Mouse (Mus musculus): ENCODE data around the gene Vrk3. TPM values are rescaled to one million over a fixed set of nuclear protein-coding genes. Genes with fewer than 3 reads are reported as not detected.

Vrk3 gene
- polyA plus RNA-seq (2015; fragmentation: Illumina TruSeq; extraction: RNeasy Lipid Tissue Mini Kit (QIAGEN cat#74804); ENCODE audit: low read depth, low replicate concordance), result 30.2 TPM

DNA sequence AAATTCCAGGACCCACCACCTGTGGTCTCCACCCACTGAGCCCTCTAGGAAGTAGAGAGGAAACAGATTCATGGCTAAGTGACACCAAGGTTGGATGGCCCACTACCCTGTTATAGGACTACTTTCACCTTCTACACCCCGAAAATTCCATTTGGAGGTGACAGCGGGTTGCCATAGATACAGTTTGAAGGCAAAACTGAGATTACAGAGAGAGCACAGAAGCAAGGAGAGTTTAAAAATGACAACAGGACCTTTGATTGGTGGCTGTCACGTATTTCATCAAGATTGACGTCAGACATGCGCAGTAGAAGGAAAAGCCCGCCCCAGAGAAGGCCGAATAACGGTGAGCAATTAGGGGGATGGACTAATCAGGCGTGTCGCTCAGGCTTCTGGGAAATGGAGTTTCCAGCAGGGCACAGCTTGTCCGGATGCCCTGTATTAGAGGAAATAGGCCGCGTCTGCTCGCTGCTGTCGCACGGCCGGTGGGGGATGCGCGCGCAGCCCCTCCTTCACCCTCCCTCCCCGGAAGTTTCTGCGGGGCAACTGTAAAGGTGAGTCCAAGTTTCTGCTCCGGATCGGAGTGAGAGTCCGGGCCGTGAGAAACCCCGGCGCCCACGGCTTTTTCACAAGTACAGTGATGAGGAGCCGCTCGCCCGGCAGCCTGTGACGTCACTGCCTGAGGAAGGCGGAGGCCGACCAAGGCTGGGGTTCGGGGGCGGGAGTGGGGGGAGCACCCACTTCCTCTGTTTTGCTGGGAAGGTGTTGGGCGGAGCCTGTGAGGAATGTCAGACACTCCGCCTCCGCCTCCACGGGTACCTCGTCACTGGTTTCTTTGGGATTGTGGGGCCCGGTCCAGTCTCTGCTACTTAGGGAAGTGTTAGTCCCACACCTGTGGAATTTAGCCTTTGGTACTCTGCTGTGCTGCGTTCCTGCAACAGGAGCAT, at the start of gene Vrk3:
Gene Vrk3, plus strand, starts transcription at position 313 of the 944 bp plus-strand sequence.

DNA sequence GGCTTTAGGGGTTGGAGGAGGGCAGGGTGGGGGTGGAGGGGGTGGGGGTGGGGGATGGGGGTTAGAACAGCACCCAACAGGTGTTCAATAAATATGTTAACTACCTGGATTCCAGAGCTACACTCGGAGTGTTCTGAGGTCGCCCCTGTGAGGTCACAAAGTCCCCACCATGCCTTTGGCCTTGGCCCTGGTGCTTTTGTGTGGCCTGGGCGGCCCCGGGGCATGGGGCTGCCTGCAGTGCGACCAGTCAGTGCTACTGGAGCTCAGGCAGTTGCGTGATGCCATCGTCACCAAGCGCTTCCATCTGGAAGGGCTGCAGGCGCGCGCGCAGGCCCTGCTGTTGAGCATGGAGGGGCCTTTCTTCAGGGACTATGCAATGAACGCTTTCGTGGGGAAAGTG, 39.6 kb upstream of the Vrk3 start, which contains the start of gene Izumo2:
Gene Izumo2, plus strand, starts transcription at position 169 of the 400 bp plus-strand sequence.

DNA sequence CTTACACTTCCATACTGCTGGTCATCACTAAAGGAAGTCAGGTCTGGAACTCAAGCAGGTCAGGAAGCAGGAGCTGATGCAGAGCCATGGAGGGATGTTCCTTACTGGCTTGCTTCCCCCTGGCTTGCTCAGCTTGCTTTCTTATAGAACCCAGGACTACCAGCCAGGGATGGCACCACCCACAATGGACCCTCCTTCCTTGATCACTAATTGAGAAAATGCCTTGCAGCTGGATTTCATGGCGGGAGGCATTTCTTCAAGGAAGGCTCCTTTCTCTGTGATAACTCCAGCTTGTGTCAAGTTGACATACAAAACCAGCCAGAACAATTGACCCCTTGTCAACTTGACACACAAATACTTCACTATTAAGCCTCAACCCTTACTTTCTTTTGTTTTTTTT, 2.7 kb downstream of the Vrk3 start, which contains the start of gene Zfp473:
Gene Zfp473, minus strand, starts transcription at position 101 of the 400 bp plus-strand sequence.

DNA sequence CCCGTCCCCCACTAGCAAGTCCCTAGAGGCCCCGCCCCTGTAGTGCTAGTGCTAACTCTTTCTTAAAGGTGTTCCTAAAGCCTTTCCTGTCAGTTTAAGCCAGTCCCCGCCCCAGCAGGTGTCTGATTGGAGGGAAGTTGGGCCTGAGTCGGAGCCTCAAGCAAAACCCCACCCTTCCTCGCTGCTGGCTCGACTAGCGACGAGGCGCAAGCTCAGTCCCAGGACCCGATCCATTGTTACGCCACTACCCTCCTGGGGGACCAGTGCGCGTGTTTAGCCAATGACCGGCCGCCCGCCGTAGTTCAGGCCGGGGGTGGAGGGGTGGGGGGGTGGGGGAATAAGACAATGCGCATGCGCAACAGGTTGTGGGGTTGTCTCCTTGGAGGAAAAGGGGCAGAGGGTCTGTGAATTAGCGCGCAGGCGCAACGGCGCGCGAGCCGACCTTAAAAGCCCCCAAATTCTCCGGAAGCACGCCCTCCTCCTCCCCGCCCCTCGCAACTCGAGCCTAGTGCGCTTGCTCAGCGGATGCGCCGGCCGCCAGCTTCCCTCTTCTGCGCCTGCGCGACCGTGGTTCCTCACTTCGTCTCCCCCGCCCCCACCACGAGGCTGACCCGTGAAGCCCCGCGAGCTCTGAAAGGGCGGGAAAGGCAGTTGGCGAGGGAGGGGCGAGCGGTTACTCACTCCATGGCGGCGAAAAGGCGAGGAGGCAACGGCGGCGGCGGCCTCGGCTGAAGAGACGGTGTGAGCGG, 67.7 kb downstream of the Vrk3 start, which contains the start of the genes Nup62 and Il4i1:
Gene Nup62, plus strand, starts transcription at position 368 of the 749 bp plus-strand sequence.
Gene Il4i1, plus strand, starts transcription at position 667 of the 749 bp plus-strand sequence.

GRCm38 (mm10) chr7:44816470-44817021, 68.3 kb downstream of the Vrk3 start, which contains the start of gene Atf5:
Gene Atf5, minus strand, starts transcription at chr7:44816658.

Other genes starting within 250 kb of the Vrk3 start
- 0.19 TPM for gene Mybpc2, start 223.8 kb upstream of the Vrk3 start, polyA plus RNA-seq (2015; fragmentation: Illumina TruSeq; extraction: RNeasy Lipid Tissue Mini Kit (QIAGEN cat#74804); ENCODE audit: low read depth, low replicate concordance)
- gene Spib, start 216.3 kb upstream of the Vrk3 start, polyA plus RNA-seq (2015; fragmentation: Illumina TruSeq; extraction: RNeasy Lipid Tissue Mini Kit (QIAGEN cat#74804); ENCODE audit: low read depth, low replicate concordance), result not detected
- 9.0 TPM for gene Pold1, start 199.6 kb upstream of the Vrk3 start, polyA plus RNA-seq (2015; fragmentation: Illumina TruSeq; extraction: RNeasy Lipid Tissue Mini Kit (QIAGEN cat#74804); ENCODE audit: low read depth, low replicate concordance)
- gene Nr1h2, start 194.5 kb upstream of the Vrk3 start, polyA plus RNA-seq (2015; fragmentation: Illumina TruSeq; extraction: RNeasy Lipid Tissue Mini Kit (QIAGEN cat#74804); ENCODE audit: low read depth, low replicate concordance), result 56.3 TPM
- gene Napsa, start 176.0 kb upstream of the Vrk3 start, polyA plus RNA-seq (2015; fragmentation: Illumina TruSeq; extraction: RNeasy Lipid Tissue Mini Kit (QIAGEN cat#74804); ENCODE audit: low read depth, low replicate concordance), result not detected
- gene Kcnc3, start 157.7 kb upstream of the Vrk3 start, polyA plus RNA-seq (2015; fragmentation: Illumina TruSeq; extraction: RNeasy Lipid Tissue Mini Kit (QIAGEN cat#74804); ENCODE audit: low read depth, low replicate concordance), result 68.0 TPM
- 18.8 TPM for gene Myh14, start 77.6 kb upstream of the Vrk3 start, polyA plus RNA-seq (2015; fragmentation: Illumina TruSeq; extraction: RNeasy Lipid Tissue Mini Kit (QIAGEN cat#74804); ENCODE audit: low read depth, low replicate concordance)
- gene Izumo2, start 39.7 kb upstream of the Vrk3 start, polyA plus RNA-seq (2015; fragmentation: Illumina TruSeq; extraction: RNeasy Lipid Tissue Mini Kit (QIAGEN cat#74804); ENCODE audit: low read depth, low replicate concordance), result not detected
- 0.91 TPM for gene Zfp473, start 2.6 kb downstream of the Vrk3 start, polyA plus RNA-seq (2015; fragmentation: Illumina TruSeq; extraction: RNeasy Lipid Tissue Mini Kit (QIAGEN cat#74804); ENCODE audit: low read depth, low replicate concordance)
- gene Nup62, start 67.7 kb downstream of the Vrk3 start, polyA plus RNA-seq (2015; fragmentation: Illumina TruSeq; extraction: RNeasy Lipid Tissue Mini Kit (QIAGEN cat#74804); ENCODE audit: low read depth, low replicate concordance), result 24.4 TPM
- 0.34 TPM for gene Il4i1, start 68.0 kb downstream of the Vrk3 start, polyA plus RNA-seq (2015; fragmentation: Illumina TruSeq; extraction: RNeasy Lipid Tissue Mini Kit (QIAGEN cat#74804); ENCODE audit: low read depth, low replicate concordance)
- 22.3 TPM for gene Atf5, start 68.2 kb downstream of the Vrk3 start, polyA plus RNA-seq (2015; fragmentation: Illumina TruSeq; extraction: RNeasy Lipid Tissue Mini Kit (QIAGEN cat#74804); ENCODE audit: low read depth, low replicate concordance)
- gene Akt1s1, start 100.6 kb downstream of the Vrk3 start, polyA plus RNA-seq (2015; fragmentation: Illumina TruSeq; extraction: RNeasy Lipid Tissue Mini Kit (QIAGEN cat#74804); ENCODE audit: low read depth, low replicate concordance), result 53.1 TPM
- gene Tbc1d17, start 100.7 kb downstream of the Vrk3 start, polyA plus RNA-seq (2015; fragmentation: Illumina TruSeq; extraction: RNeasy Lipid Tissue Mini Kit (QIAGEN cat#74804); ENCODE audit: low read depth, low replicate concordance), result 63.8 TPM
- gene Pnkp, start 108.7 kb downstream of the Vrk3 start, polyA plus RNA-seq (2015; fragmentation: Illumina TruSeq; extraction: RNeasy Lipid Tissue Mini Kit (QIAGEN cat#74804); ENCODE audit: low read depth, low replicate concordance), result 27.9 TPM
- gene Ptov1, start 121.4 kb downstream of the Vrk3 start, polyA plus RNA-seq (2015; fragmentation: Illumina TruSeq; extraction: RNeasy Lipid Tissue Mini Kit (QIAGEN cat#74804); ENCODE audit: low read depth, low replicate concordance), result 258 TPM
- gene Med25, start 144.3 kb downstream of the Vrk3 start, polyA plus RNA-seq (2015; fragmentation: Illumina TruSeq; extraction: RNeasy Lipid Tissue Mini Kit (QIAGEN cat#74804); ENCODE audit: low read depth, low replicate concordance), result 56.8 TPM
- 21.6 TPM for gene Fuz, start 147.7 kb downstream of the Vrk3 start, polyA plus RNA-seq (2015; fragmentation: Illumina TruSeq; extraction: RNeasy Lipid Tissue Mini Kit (QIAGEN cat#74804); ENCODE audit: low read depth, low replicate concordance)
- gene Ap2a1, start 181.1 kb downstream of the Vrk3 start, polyA plus RNA-seq (2015; fragmentation: Illumina TruSeq; extraction: RNeasy Lipid Tissue Mini Kit (QIAGEN cat#74804); ENCODE audit: low read depth, low replicate concordance), result 188 TPM
- 1.3 TPM for gene Tsks, start 194.8 kb downstream of the Vrk3 start, polyA plus RNA-seq (2015; fragmentation: Illumina TruSeq; extraction: RNeasy Lipid Tissue Mini Kit (QIAGEN cat#74804); ENCODE audit: low read depth, low replicate concordance)
- gene Cpt1c, start 226.4 kb downstream of the Vrk3 start, polyA plus RNA-seq (2015; fragmentation: Illumina TruSeq; extraction: RNeasy Lipid Tissue Mini Kit (QIAGEN cat#74804); ENCODE audit: low read depth, low replicate concordance), result 76.4 TPM
- gene Prmt1, start 238.2 kb downstream of the Vrk3 start, polyA plus RNA-seq (2015; fragmentation: Illumina TruSeq; extraction: RNeasy Lipid Tissue Mini Kit (QIAGEN cat#74804); ENCODE audit: low read depth, low replicate concordance), result 235 TPM
- gene Irf3, start 249.2 kb downstream of the Vrk3 start, polyA plus RNA-seq (2015; fragmentation: Illumina TruSeq; extraction: RNeasy Lipid Tissue Mini Kit (QIAGEN cat#74804); ENCODE audit: low read depth, low replicate concordance), result 45.8 TPM

Measured in brain, adult 10 weeks (tissue).